Mouse (Mus musculus): ENCODE data around the gene Bst2. TPM values are rescaled to one million over a fixed set of nuclear protein-coding genes. Genes with fewer than 3 reads are reported as not detected.

Gene Bst2
- polyA plus RNA-seq, 1 experiment from 2014 or later, result 52.3 TPM

- peak; percentile 70 for ATAC-seq (ENCODE audit: insufficient read depth, low FRiP score, low read depth)
- no peaks in the 10 kb centered on the region for H3K27me3 ChIP-seq (replicated peaks)
- 20% methylated on average over 16 of the region's 16 CpGs for WGBS
- H3K4me2 ChIP-seq, result peak overlapping the region; percentile 24; the same call in 1 of the 2 replicates
- peaks cover 41% of the 10 kb centered on the region for H3K4me1 ChIP-seq
- no peaks in the 10 kb centered on the region for H3K9me3 ChIP-seq
- no peak overlapping the region for H3K9ac ChIP-seq
- H3K4me3 ChIP-seq (replicated peaks), result no peak overlapping the region
- H3K27ac ChIP-seq, result no peak overlapping the region
- peaks cover 21% of the 10 kb centered on the region for H3K36me3 ChIP-seq
Observed at GRCm38 (mm10) chr8:71495039-71495438, 42.2 kb downstream of the Bst2 start.

- Histone ChIP-seq H3K4me2 (peak overlapping the region; percentile 99), H3K27me3 (replicated peaks) (no peaks in the 10 kb centered on the region), H3K9me3 (no peaks in the 10 kb centered on the region), H3K27ac (peak overlapping the region; percentile 89), H3K36me3 (peaks cover 21% of the 10 kb centered on the region), H3K4me1 (peaks cover 30% of the 10 kb centered on the region), H3K4me3 (replicated peaks) (peak overlapping the region; percentile 83), H3K9ac (peak overlapping the region; percentile 75)
- peak; percentile 90 for ATAC-seq (ENCODE audit: insufficient read depth, low FRiP score, low read depth)
- WGBS, result 0% methylated on average over 22 of the region's 22 CpGs
Observed at GRCm38 (mm10) chr8:71488454-71488853, 48.8 kb downstream of the Bst2 start.

GRCm38 (mm10) chr8:71487691-71488445 is 49.4 kb downstream of the Bst2 start, which contains the start of gene Gtpbp3:
Gene Gtpbp3 (plus strand): TSS chr8:71488103.
- H3K27me3 ChIP-seq (replicated peaks), result no peaks in the 10 kb centered on the region
- H3K4me3 ChIP-seq (replicated peaks), result peak within 1 kb of the TSS; percentile 83
- H3K9me3 ChIP-seq, result no peaks in the 10 kb centered on the region
- WGBS, result under 1% methylated on average over 33 of the region's 33 CpGs
- H3K4me1 ChIP-seq, result peaks cover 30% of the 10 kb centered on the region
- H3K27ac ChIP-seq, result peak within 1 kb of the TSS; percentile 89
- peak; percentile 34; the same call in 1 of the 2 replicates for ATAC-seq (ENCODE audit: insufficient read depth, low FRiP score, low read depth)
- peaks cover 16% of the 10 kb centered on the region for H3K36me3 ChIP-seq
- H3K4me2 ChIP-seq, result peak within 1 kb of the TSS; percentile 99
- peak within 1 kb of the TSS; percentile 75 for H3K9ac ChIP-seq

- ATAC-seq (ENCODE audit: insufficient read depth, low FRiP score, low read depth), result no peak
- H3K27ac ChIP-seq, result peak overlapping the region; percentile 80; the same call in 1 of the 2 replicates
- peaks cover 30% of the 10 kb centered on the region for H3K4me1 ChIP-seq
- no peak overlapping the region for H3K9ac ChIP-seq
- 9% methylated on average over 7 of the region's 7 CpGs for WGBS
- peak overlapping the region; percentile 82 for H3K4me3 ChIP-seq (replicated peaks)
- no peaks in the 10 kb centered on the region for H3K9me3 ChIP-seq
- H3K4me2 ChIP-seq, result peak overlapping the region; percentile 94
- peaks cover 3% of the 10 kb centered on the region; the same call in 1 of the 2 replicates for H3K36me3 ChIP-seq
- no peaks in the 10 kb centered on the region for H3K27me3 ChIP-seq (replicated peaks)
Observed at GRCm38 (mm10) chr8:71486136-71486529, 51.1 kb downstream of the Bst2 start.

- H3K27ac ChIP-seq, result peak within 1 kb of the TSS; percentile 80
- H3K9me3 ChIP-seq, result no peaks in the 10 kb centered on the region
- 6% methylated on average over 41 of the region's 58 CpGs for WGBS
- peaks cover 30% of the 10 kb centered on the region for H3K4me1 ChIP-seq
- peak; percentile 62 for ATAC-seq (ENCODE audit: insufficient read depth, low FRiP score, low read depth)
- H3K4me2 ChIP-seq, result peak within 1 kb of the TSS; percentile 94
- peak within 1 kb of the TSS; percentile 76 for H3K9ac ChIP-seq
- no peaks in the 10 kb centered on the region for H3K27me3 ChIP-seq (replicated peaks)
- no peaks in the 10 kb centered on the region for H3K36me3 ChIP-seq
- H3K4me3 ChIP-seq (replicated peaks), result peak within 1 kb of the TSS; percentile 82
Observed at GRCm38 (mm10) chr8:71485142-71486135, 51.8 kb downstream of the Bst2 start, which contains the start of gene Ano8. Gene Ano8 (minus strand): TSS chr8:71485963.

- Histone ChIP-seq H3K27ac (no peak overlapping the region), H3K36me3 (no peaks in the 10 kb centered on the region), H3K4me3 (replicated peaks) (peak overlapping the region; percentile 82), H3K4me2 (peak overlapping the region; percentile 94), H3K9me3 (no peaks in the 10 kb centered on the region), H3K4me1 (peaks cover 23% of the 10 kb centered on the region), H3K27me3 (replicated peaks) (no peaks in the 10 kb centered on the region), H3K9ac (no peak overlapping the region)
- ATAC-seq (ENCODE audit: insufficient read depth, low FRiP score, low read depth), result no peak
- 94% methylated on average over 19 of the region's 19 CpGs for WGBS
Observed at GRCm38 (mm10) chr8:71484736-71485135, 52.5 kb downstream of the Bst2 start.

Other genes starting within 250 kb of the Bst2 start
- 87.4 and 88.8 TPM in 2 replicates for gene Use1, start 170.6 kb downstream of the Bst2 start, polyA plus RNA-seq (2015; fragmentation: Nextera tagmentation; extraction: Ambion mirVana)
- gene Ocel1, start 166.2 kb downstream of the Bst2 start, polyA plus RNA-seq (2015; fragmentation: Nextera tagmentation; extraction: Ambion mirVana), result 8.0 TPM in 2 replicates
- gene Nr2f6, start 155.5 kb downstream of the Bst2 start, polyA plus RNA-seq (2015; fragmentation: Nextera tagmentation; extraction: Ambion mirVana), result 80.9 and 81.8 TPM in 2 replicates
- gene Ushbp1, start 141.7 kb downstream of the Bst2 start, polyA plus RNA-seq (2015; fragmentation: Nextera tagmentation; extraction: Ambion mirVana), result 10.8 and 10.9 TPM in 2 replicates
- 92.2 and 98.2 TPM in 2 replicates for gene Babam1, start 140.6 kb downstream of the Bst2 start, polyA plus RNA-seq (2015; fragmentation: Nextera tagmentation; extraction: Ambion mirVana)
- 42.3 and 46.2 TPM in 2 replicates for gene Ankle1, start 131.4 kb downstream of the Bst2 start, polyA plus RNA-seq (2015; fragmentation: Nextera tagmentation; extraction: Ambion mirVana)
- 42.0 and 44.0 TPM in 2 replicates for gene Abhd8, start 73.8 kb downstream of the Bst2 start, polyA plus RNA-seq (2015; fragmentation: Nextera tagmentation; extraction: Ambion mirVana)
- 154 and 164 TPM in 2 replicates for gene Mrpl34, start 72.5 kb downstream of the Bst2 start, polyA plus RNA-seq (2015; fragmentation: Nextera tagmentation; extraction: Ambion mirVana)
- 90.2 and 92.4 TPM in 2 replicates for gene Dda1, start 68.3 kb downstream of the Bst2 start, polyA plus RNA-seq (2015; fragmentation: Nextera tagmentation; extraction: Ambion mirVana)
- 1.5 and 1.8 TPM in 2 replicates for gene Ano8, start 51.5 kb downstream of the Bst2 start, polyA plus RNA-seq (2015; fragmentation: Nextera tagmentation; extraction: Ambion mirVana)
- 14.6 and 16.1 TPM in 2 replicates for gene Gtpbp3, start 49.4 kb downstream of the Bst2 start, polyA plus RNA-seq (2015; fragmentation: Nextera tagmentation; extraction: Ambion mirVana)
- gene Plvap, start 25.7 kb downstream of the Bst2 start, polyA plus RNA-seq (2015; fragmentation: Nextera tagmentation; extraction: Ambion mirVana), result 84.8 and 90.0 TPM in 2 replicates
- 0.27 and 0.49 TPM in 2 replicates for gene Ccdc194, start 11.7 kb downstream of the Bst2 start, polyA plus RNA-seq (2015; fragmentation: Nextera tagmentation; extraction: Ambion mirVana)
- 97.6 and 107 TPM in 2 replicates for gene Mvb12a, start 5.5 kb upstream of the Bst2 start, polyA plus RNA-seq (2015; fragmentation: Nextera tagmentation; extraction: Ambion mirVana)
- 4.0 and 7.1 TPM in 2 replicates for gene Tmem221, start 21.4 kb upstream of the Bst2 start, polyA plus RNA-seq (2015; fragmentation: Nextera tagmentation; extraction: Ambion mirVana)
- gene Nxnl1, start 29.1 kb upstream of the Bst2 start, polyA plus RNA-seq (2015; fragmentation: Nextera tagmentation; extraction: Ambion mirVana), result 0.08 and 0.15 TPM in 2 replicates
- 37.1 and 38.8 TPM in 2 replicates for gene Slc27a1, start 31.4 kb upstream of the Bst2 start, polyA plus RNA-seq (2015; fragmentation: Nextera tagmentation; extraction: Ambion mirVana)
- 238 and 243 TPM in 2 replicates for gene Pgls, start 54.7 kb upstream of the Bst2 start, polyA plus RNA-seq (2015; fragmentation: Nextera tagmentation; extraction: Ambion mirVana)
- gene Fam129c, start 60.2 kb upstream of the Bst2 start, polyA plus RNA-seq (2015; fragmentation: Nextera tagmentation; extraction: Ambion mirVana), result 4.3 and 4.7 TPM in 2 replicates
- 70.6 and 75.1 TPM in 2 replicates for gene Colgalt1, start 73.5 kb upstream of the Bst2 start, polyA plus RNA-seq (2015; fragmentation: Nextera tagmentation; extraction: Ambion mirVana)
- 1.1 TPM in 2 replicates for gene Unc13a, start 134.3 kb upstream of the Bst2 start, polyA plus RNA-seq (2015; fragmentation: Nextera tagmentation; extraction: Ambion mirVana)
- 9.1 and 9.6 TPM in 2 replicates for gene Jak3, start 138.8 kb upstream of the Bst2 start, polyA plus RNA-seq (2015; fragmentation: Nextera tagmentation; extraction: Ambion mirVana)
- 1.4 and 2.0 TPM in 2 replicates for gene Insl3, start 151.8 kb upstream of the Bst2 start, polyA plus RNA-seq (2015; fragmentation: Nextera tagmentation; extraction: Ambion mirVana)
- gene B3gnt3, start 164.3 kb upstream of the Bst2 start, polyA plus RNA-seq (2015; fragmentation: Nextera tagmentation; extraction: Ambion mirVana), result 10.4 and 12.2 TPM in 2 replicates
- gene Fcho1, start 188.3 kb upstream of the Bst2 start, polyA plus RNA-seq (2015; fragmentation: Nextera tagmentation; extraction: Ambion mirVana), result 7.6 and 8.3 TPM in 2 replicates

All from stomach, embryonic 15.5 days (tissue).